Mouse (Mus musculus) brain, embryonic 14.5 days (tissue): ENCODE results near the gene Asb18.

Experiments used
- CTCF ChIP-seq: fragments of 200-500 bp; IDR thresholded peaks from 2 replicates; pipeline ENCODE4 v1.5.1; 2012; ENCODE audit warnings: inconsistent platforms, mild to moderate bottlenecking, moderate library complexity, borderline replicate concordance; ENCODE audit not compliant: insufficient read depth, insufficient read length; ENCODE audit errors: extremely low read depth
- POLR2A ChIP-seq: fragments of 200-500 bp; IDR thresholded peaks from 2 replicates; pipeline ENCODE4 v1.6.1; 2012; ENCODE audit warnings: mild to moderate bottlenecking, inconsistent platforms, borderline replicate concordance; ENCODE audit not compliant: poor library complexity, insufficient read depth, insufficient read length, severe bottlenecking; ENCODE audit errors: extremely low read depth

- TF ChIP-seq CTCF (no peak), POLR2A (no peak)
Observed at GRCm38 (mm10) chr1:89992256-89992655, 22.2 kb downstream of the Asb18 start.
